Mouse (Mus musculus) embryonic facial prominence, embryonic 12.5 days (tissue): ENCODE measurements around the gene Tmem8. TPM values are rescaled to one million over a fixed set of nuclear protein-coding genes. Genes with fewer than 3 reads are reported as not detected.

Source experiments
- ATAC-seq: fragments of 200-750 bp; cut with Nextera tagmentation; 2 replicates; pipeline ENCODE4 v1.8.0; 2017; ENCODE audit not compliant: insufficient number of reproducible peaks, insufficient read depth, low FRiP score, low TSS enrichment
- H3K27ac ChIP-seq: fragments of 300-500 bp; sonication (generic); 2 replicates; pipeline ENCODE4 v1.5.1; 2016; ENCODE audit warnings: mild to moderate bottlenecking
- H3K27me3 ChIP-seq: fragments of 300-500 bp; sonication (generic); 2 replicates; pipeline ENCODE4 v1.6.1; 2016; ENCODE audit warnings: mild to moderate bottlenecking, moderate library complexity
- H3K36me3 ChIP-seq: fragments of 300-500 bp; sonication (generic); 2 replicates; pipeline ENCODE4 v1.6.1; 2016; ENCODE audit warnings: mild to moderate bottlenecking
- H3K4me1 ChIP-seq: fragments of 300-500 bp; sonication (generic); 2 replicates; pipeline ENCODE4 v1.6.1; 2016
- H3K4me2 ChIP-seq: fragments of 300-500 bp; sonication (generic); replicated peaks from 2 replicates; pipeline ENCODE4 v1.6.1; 2016; ENCODE audit warnings: mild to moderate bottlenecking, moderate library complexity
- H3K4me3 ChIP-seq: fragments of 300-500 bp; sonication (generic); 2 replicates; pipeline ENCODE4 v1.5.1; 2016; ENCODE audit warnings: mild to moderate bottlenecking
- H3K9ac ChIP-seq: fragments of 300-500 bp; sonication (generic); 2 replicates; pipeline ENCODE4 v1.6.1; 2016; ENCODE audit warnings: mild to moderate bottlenecking, moderate library complexity
- H3K9me3 ChIP-seq: fragments of 300-500 bp; sonication (generic); 2 replicates; pipeline ENCODE4 v1.6.1; 2016; ENCODE audit warnings: mild to moderate bottlenecking, moderate library complexity
- WGBS: fragments of 180-500 bp; shearing (Covaris S2); methylation state at CpG from one replicate; pipeline ENCODE4 v1.1.7; 2016; 5-methylcytosine and 5-hydroxymethylcytosine counted together
- polyA plus RNA-seq: library from polyadenylated mRNA; unstranded; fragments of >200 nt; fragmentation: Nextera tagmentation; extraction: Ambion mirVana; gene quantifications from 2 replicates; pipeline ENCODE4 v1.2.1, GENCODE M21; 2016

Tmem8 gene
- polyA plus RNA-seq, 1 experiment from 2014 or later: 0.99 TPM

DNA sequence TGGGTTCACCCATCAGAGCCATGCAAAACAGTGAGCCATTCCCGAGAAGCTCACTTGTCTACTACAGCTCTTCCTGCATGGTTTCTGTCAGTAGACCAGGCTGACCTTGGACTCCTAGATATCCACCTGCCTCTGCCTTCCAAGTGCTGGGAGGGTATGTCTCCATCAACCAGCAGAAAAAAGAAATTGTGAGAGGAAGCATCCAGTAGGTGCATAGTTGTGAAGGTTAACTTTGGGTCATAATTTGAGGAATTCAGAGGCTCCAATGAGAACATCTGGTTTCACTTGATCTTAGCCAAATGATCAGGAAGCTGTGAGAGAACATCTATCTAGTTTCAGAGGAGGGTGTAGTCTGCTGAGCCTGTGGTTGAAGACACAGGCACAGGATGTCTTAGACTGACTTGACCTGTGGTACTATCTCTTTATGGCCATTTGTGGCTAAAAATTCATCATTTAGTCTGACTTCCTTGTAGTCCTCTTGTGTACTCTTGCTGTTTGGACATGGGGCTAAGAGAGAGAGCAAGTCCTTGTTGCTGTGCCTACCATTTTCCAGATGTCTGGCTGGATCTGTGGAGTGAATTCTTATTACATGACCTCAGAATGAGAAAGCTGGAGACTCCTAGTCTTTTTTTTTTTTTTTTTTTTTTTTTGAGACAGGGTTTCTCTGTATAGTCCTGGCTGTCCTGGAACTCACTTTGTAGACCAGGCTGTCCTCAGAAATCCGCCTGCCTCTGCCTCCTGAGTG lies 39.0 kb downstream of the Tmem8 start:
- Histone ChIP-seq H3K27me3 (no peaks in the 10 kb centered on the region), H3K36me3 (peaks cover 68% of the 10 kb centered on the region), H3K9me3 (no peaks in the 10 kb centered on the region), H3K27ac (no peak overlapping the region), H3K9ac (no peak overlapping the region), H3K4me1 (no peaks in the 10 kb centered on the region), H3K4me2 (no peak overlapping the region), H3K4me3 (no peak overlapping the region)
- ATAC-seq: no peak
- 85% methylated on average over 2 of the region's 2 CpGs for WGBS

DNA sequence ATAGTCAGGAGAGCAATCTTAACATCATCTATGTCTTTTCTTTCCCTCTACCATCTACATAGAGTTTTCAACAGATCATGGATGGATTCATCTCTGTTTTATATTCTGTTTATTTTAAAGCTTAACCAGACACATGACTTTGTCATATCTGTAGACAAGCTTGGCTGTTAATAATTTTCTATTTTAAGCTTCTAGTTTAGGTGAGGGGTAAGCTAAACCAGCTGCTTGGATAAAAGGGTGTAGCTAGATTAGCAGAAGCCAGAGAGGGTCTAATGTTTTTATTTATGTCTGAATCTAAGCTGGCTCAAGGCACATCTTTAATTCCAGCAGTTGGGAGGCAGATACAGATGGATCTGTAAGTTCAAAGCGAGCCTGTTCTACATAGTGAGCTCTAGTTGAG lies 49.6 kb downstream of the Tmem8 start:
- no peaks in the 10 kb centered on the region for H3K27me3 ChIP-seq
- ATAC-seq: no peak
- 97% methylated on average over 1 of the region's 1 CpGs for WGBS
- H3K36me3 ChIP-seq: no peaks in the 10 kb centered on the region; the same call in 1 of the 2 replicates
- no peak overlapping the region for H3K9ac ChIP-seq
- no peak overlapping the region for H3K27ac ChIP-seq
- no peak overlapping the region for H3K4me2 ChIP-seq
- H3K4me3 ChIP-seq: no peak overlapping the region
- H3K9me3 ChIP-seq: no peaks in the 10 kb centered on the region
- peaks cover 11% of the 10 kb centered on the region for H3K4me1 ChIP-seq

DNA sequence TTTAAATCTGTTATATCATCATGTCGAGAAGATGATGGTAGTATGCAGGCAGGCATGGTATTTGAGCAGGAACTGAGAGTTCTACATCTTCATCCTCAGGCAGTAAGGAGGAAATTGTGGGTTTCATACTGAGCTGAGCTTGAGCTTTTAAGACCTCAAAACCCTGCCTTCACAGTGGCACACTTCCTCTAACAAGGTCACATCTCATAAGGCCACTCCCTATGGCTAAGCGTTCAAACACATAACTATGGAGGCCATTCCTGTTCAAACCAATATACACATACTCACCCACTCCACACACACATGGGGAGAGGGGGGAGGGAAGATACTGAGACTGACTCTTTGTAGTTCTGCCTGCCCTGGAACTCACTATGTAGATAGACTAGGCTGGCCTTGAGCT lies 54.9 kb downstream of the Tmem8 start:
- no peak overlapping the region for H3K4me2 ChIP-seq
- H3K9me3 ChIP-seq: no peaks in the 10 kb centered on the region
- H3K27me3 ChIP-seq: no peaks in the 10 kb centered on the region
- WGBS: 93% methylated on average over 2 of the region's 2 CpGs
- ATAC-seq: no peak
- no peak overlapping the region for H3K4me3 ChIP-seq
- no peak overlapping the region for H3K9ac ChIP-seq
- H3K4me1 ChIP-seq: peaks cover 11% of the 10 kb centered on the region
- no peaks in the 10 kb centered on the region for H3K36me3 ChIP-seq
- no peak overlapping the region for H3K27ac ChIP-seq

Other genes starting within 250 kb of the Tmem8 start
- gene Mcrip2, start 244.5 kb upstream of the Tmem8 start, polyA plus RNA-seq: 9.0 and 10.1 TPM in 2 replicates
- gene Mettl26, start 238.2 kb upstream of the Tmem8 start, polyA plus RNA-seq: 56.8 and 57.0 TPM in 2 replicates
- 0.45 and 0.62 TPM in 2 replicates for gene Wfikkn1, start 232.4 kb upstream of the Tmem8 start, polyA plus RNA-seq
- 37.4 and 40.9 TPM in 2 replicates for gene Rab40c, start 193.6 kb upstream of the Tmem8 start, polyA plus RNA-seq
- 49.9 and 51.7 TPM in 2 replicates for gene Pigq, start 168.4 kb upstream of the Tmem8 start, polyA plus RNA-seq
- gene Nhlrc4, start 168.3 kb upstream of the Tmem8 start, polyA plus RNA-seq: 0.14 and 0.69 TPM in 2 replicates
- gene A930017K11Rik, start 160.7 kb upstream of the Tmem8 start, polyA plus RNA-seq: 0.14 and 0.20 TPM in 2 replicates
- gene Capn15, start 127.5 kb upstream of the Tmem8 start, polyA plus RNA-seq: 33.1 and 34.6 TPM in 2 replicates
- 30.4 and 33.1 TPM in 2 replicates for gene Rab11fip3, start 43.7 kb upstream of the Tmem8 start, polyA plus RNA-seq
- 38.5 and 39.0 TPM in 2 replicates for gene Decr2, start 23.0 kb upstream of the Tmem8 start, polyA plus RNA-seq
- gene Nme4, start 17.7 kb upstream of the Tmem8 start, polyA plus RNA-seq: 122 and 128 TPM in 2 replicates
- gene Mrpl28, start 10.2 kb downstream of the Tmem8 start, polyA plus RNA-seq: 204 and 216 TPM in 2 replicates
- gene Axin1, start 25.4 kb downstream of the Tmem8 start, polyA plus RNA-seq: 15.3 and 27.8 TPM in 2 replicates
- 0.34 and 0.61 TPM in 2 replicates for gene Pdia2, start 85.8 kb downstream of the Tmem8 start, polyA plus RNA-seq
- 4.9 and 7.1 TPM in 2 replicates for gene Rgs11, start 89.7 kb downstream of the Tmem8 start, polyA plus RNA-seq
- 20.7 and 22.9 TPM in 2 replicates for gene Arhgdig, start 94.5 kb downstream of the Tmem8 start, polyA plus RNA-seq
- 37.9 and 40.8 TPM in 2 replicates for gene Fam234a, start 130.9 kb downstream of the Tmem8 start, polyA plus RNA-seq
- gene Luc7l, start 139.6 kb downstream of the Tmem8 start, polyA plus RNA-seq: 153 and 155 TPM in 2 replicates